8 mouse cellular contexts compared by ENCODE assay signal in the genomic region with DNA sequence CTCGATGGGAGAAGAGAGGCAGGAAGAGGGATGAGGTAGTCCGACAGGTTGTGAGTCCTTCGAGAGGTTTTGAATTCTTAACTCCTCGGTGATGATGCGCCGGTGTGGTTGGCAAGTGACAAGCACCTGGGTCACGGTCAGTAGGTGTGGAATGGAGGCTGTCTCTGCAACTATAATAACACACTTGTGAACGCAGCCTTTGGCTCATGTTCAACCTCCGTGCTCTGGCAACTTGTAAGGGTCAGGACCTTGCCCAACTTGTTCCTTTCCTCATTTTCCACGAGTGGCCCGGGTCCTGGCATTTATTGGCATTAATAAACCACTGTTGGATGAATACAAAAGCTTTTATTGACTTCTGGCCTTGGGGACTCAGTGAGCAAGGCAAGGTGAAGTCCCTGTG. TPM values are rescaled to one million over a fixed set of nuclear protein-coding genes. Genes with fewer than 3 reads are reported as not detected.
A peak's percentile ranks its signal among the peaks of the same experiment; 100 is the strongest.
DNase-seq lines count a peak whose midpoint lies in the region; ATAC-seq and TF ChIP-seq lines count a peak whose summit lies in the region.

No protein-coding gene starts in this region.

- H3K4me3 ChIP-seq in layer of hippocampus, adult 2 months: peak overlapping the region; percentile 98
- peak overlapping the region; percentile 83 for H3K4me3 ChIP-seq in bone marrow macrophage, adult 2 months (ENCODE audit: insufficient read depth, low read length)
- peak overlapping the region; percentile 90 for H3K4me3 ChIP-seq in liver, embryonic 16.5 days (ENCODE audit: low read depth, low read length)
- peak overlapping the region; percentile 94 for H3K4me3 ChIP-seq in stomach, embryonic 16.5 days (replicated peaks; ENCODE audit: low read length)

- peak overlapping the region; percentile 97 for H3K4me2 ChIP-seq in liver, embryonic 16.5 days (ENCODE audit: low read depth, low read length)
- peak overlapping the region; percentile 90 for H3K4me2 ChIP-seq in stomach, embryonic 16.5 days (ENCODE audit: low read depth, low read length)

- no peaks in the 10 kb centered on the region; the same call in 1 of the 2 replicates for H3K36me3 ChIP-seq in liver, embryonic 16.5 days (ENCODE audit: control insufficient read depth, insufficient read depth)
- 0 out of 2 replicates have a peak, but pooled peaks cover 2% of the 10 kb centered on the region for H3K36me3 ChIP-seq in stomach, embryonic 16.5 days (ENCODE audit: control insufficient read depth, insufficient read depth, low read length)

- peaks cover 10% of the 10 kb centered on the region for H3K4me1 ChIP-seq in bone marrow macrophage, adult 2 months (ENCODE audit: control insufficient read depth, insufficient read depth, low read length)
- peaks cover 18% of the 10 kb centered on the region for H3K4me1 ChIP-seq in liver, embryonic 16.5 days (ENCODE audit: control insufficient read depth, low read depth, low read length)
- H3K4me1 ChIP-seq in stomach, embryonic 16.5 days (ENCODE audit: control insufficient read depth, insufficient read depth, low read length): peaks cover 13% of the 10 kb centered on the region

- no peaks in the 10 kb centered on the region for H3K27me3 ChIP-seq in liver, embryonic 16.5 days (ENCODE audit: control insufficient read depth, insufficient read depth, low read depth, low read length)
- no peaks in the 10 kb centered on the region for H3K27me3 ChIP-seq in stomach, embryonic 16.5 days (ENCODE audit: control insufficient read depth, insufficient read depth, low read length)

- DNase-seq in layer of hippocampus, adult 2 months (ENCODE audit: low spot score in 2 of 2): no peak
- DNase-seq in layer of hippocampus, postnatal 36 days: no peak
- DNase-seq in induced T-regulatory cell, adult 2 months (ENCODE audit: low read depth): peak; percentile 56
- no peak for DNase-seq in urinary bladder, postnatal 10 days (ENCODE audit: low spot score)

- WGBS in liver, embryonic 16.5 days (ENCODE audit: insufficient replicate concordance): 10% methylated on average over 11 of the region's 11 CpGs
- WGBS in stomach, embryonic 16.5 days: 18% methylated on average over 11 of the region's 11 CpGs

- H3K27ac ChIP-seq in layer of hippocampus, adult 2 months: peak overlapping the region; percentile 85
- no peak overlapping the region for H3K27ac ChIP-seq in bone marrow macrophage, adult 2 months (ENCODE audit: insufficient read depth, low read depth, low read length)
- H3K27ac ChIP-seq in liver, embryonic 16.5 days (ENCODE audit: low read length): no peak overlapping the region
- H3K27ac ChIP-seq in stomach, embryonic 16.5 days (ENCODE audit: low read length): no peak overlapping the region; the same call in 1 of the 2 replicates

- H3K9ac ChIP-seq in liver, embryonic 16.5 days (ENCODE audit: low read depth, low read length): peak overlapping the region; percentile 92
- H3K9ac ChIP-seq in stomach, embryonic 16.5 days (ENCODE audit: low read length): peak overlapping the region; percentile 86

- no peaks in the 10 kb centered on the region for H3K9me3 ChIP-seq in liver, embryonic 16.5 days (replicated peaks; ENCODE audit: control insufficient read depth, low read length)
- no peaks in the 10 kb centered on the region for H3K9me3 ChIP-seq in stomach, embryonic 16.5 days (replicated peaks; ENCODE audit: control insufficient read depth, low read length)

- TF ChIP-seq CTCF in layer of hippocampus, adult 2 months (conservative IDR thresholded peaks at IDR 0.05): no peak
- TF ChIP-seq CTCF in bone marrow macrophage, adult 2 months (IDR thresholded peaks at IDR 0.05; ENCODE audit: low read depth, low read length): no peak

- TF ChIP-seq POLR2A in bone marrow macrophage, adult 2 months (IDR thresholded peaks at IDR 0.05; ENCODE audit: borderline replicate concordance, low read depth, low read length): no peak

- no peak for ATAC-seq in liver, embryonic 16.5 days (ENCODE audit: low read depth)
- no peak for ATAC-seq in stomach, embryonic 16.5 days (ENCODE audit: insufficient read depth, low FRiP score)
- no peak for ATAC-seq in cerebellum, adult (ENCODE audit: insufficient number of reproducible peaks, low FRiP score, low TSS enrichment)

RNA-seq across cellular contexts. Expression of a gene that starts 1.3 kb away (rescaled TPM):
- total RNA-seq in layer of hippocampus, adult 2 months (2021): 10 to 100 TPM; 54.3 to 63.9 TPM
- total RNA-seq in layer of hippocampus, postnatal 36 days (2021): 10 to 100 TPM; 58.7 to 60.5 TPM
- polyA plus RNA-seq in bone marrow macrophage, adult 2 months (2012; ENCODE audit: insufficient read depth, insufficient read length, missing spikeins): 17.7 and 19.2 TPM in 2 replicates
- 12.6 and 12.9 TPM in 2 replicates for polyA plus RNA-seq in liver, embryonic 16.5 days (2015; fragmentation: Nextera tagmentation; extraction: Ambion mirVana)
- 44.0 and 45.6 TPM in 2 replicates for polyA plus RNA-seq in stomach, embryonic 16.5 days (2015; fragmentation: Nextera tagmentation; extraction: Ambion mirVana)

RNA-seq across cellular contexts. Expression of a gene that starts 50.7 kb away (rescaled TPM):
- total RNA-seq in layer of hippocampus, adult 2 months (2021): 10 to 100 TPM; 31.7 to 35.7 TPM
- 10 to 100 TPM; 30.0 to 32.4 TPM for total RNA-seq in layer of hippocampus, postnatal 36 days (2021)
- polyA plus RNA-seq in bone marrow macrophage, adult 2 months (2012; ENCODE audit: insufficient read depth, insufficient read length, missing spikeins): 9.6 and 10.1 TPM in 2 replicates
- polyA plus RNA-seq in liver, embryonic 16.5 days (2015; fragmentation: Nextera tagmentation; extraction: Ambion mirVana): 17.7 and 17.8 TPM in 2 replicates
- polyA plus RNA-seq in stomach, embryonic 16.5 days (2015; fragmentation: Nextera tagmentation; extraction: Ambion mirVana): 51.2 and 52.2 TPM in 2 replicates

RNA-seq across cellular contexts. Expression of a gene that starts 50.7 kb away (rescaled TPM):
- total RNA-seq in layer of hippocampus, adult 2 months (2021): 10 to 100 TPM; 36.7 to 36.8 TPM
- total RNA-seq in layer of hippocampus, postnatal 36 days (2021): 10 to 100 TPM; 36.1 to 40.6 TPM
- polyA plus RNA-seq in bone marrow macrophage, adult 2 months (2012; ENCODE audit: insufficient read depth, insufficient read length, missing spikeins): 17.9 and 19.1 TPM in 2 replicates
- 33.0 and 34.3 TPM in 2 replicates for polyA plus RNA-seq in liver, embryonic 16.5 days (2015; fragmentation: Nextera tagmentation; extraction: Ambion mirVana)
- 71.5 and 74.6 TPM in 2 replicates for polyA plus RNA-seq in stomach, embryonic 16.5 days (2015; fragmentation: Nextera tagmentation; extraction: Ambion mirVana)
